In the genomic region with DNA sequence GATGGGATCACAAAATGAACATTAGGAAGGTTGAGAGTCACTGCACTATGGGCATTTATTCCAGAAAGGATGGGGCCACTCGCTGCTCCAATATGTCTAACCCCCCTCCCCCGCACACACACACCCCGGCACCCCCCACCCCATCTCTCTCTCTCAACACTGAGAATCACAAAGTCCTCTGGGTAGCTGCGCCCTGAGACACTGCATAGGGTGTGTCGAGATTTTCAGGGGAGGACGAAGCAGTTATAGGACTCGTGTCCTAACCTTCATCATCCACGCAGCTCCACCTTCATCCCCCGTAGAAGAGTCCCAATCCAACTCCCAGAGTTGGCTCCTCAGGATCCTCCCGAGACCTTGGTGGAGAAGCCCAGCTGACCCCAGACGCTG, we compare ENCODE assay signal across 8 mouse cellular contexts. TPM values are rescaled to one million over a fixed set of nuclear protein-coding genes. Genes with fewer than 3 reads are reported as not detected.
DNase-seq lines count a peak whose midpoint lies in the region; ATAC-seq and TF ChIP-seq lines count a peak whose summit lies in the region.

No protein-coding gene starts in this region.

- peak overlapping the region; percentile 96 for H3K4me3 ChIP-seq in lung, adult 2 months (replicated peaks; ENCODE audit: extremely low read depth, low read depth, low read length)
- H3K4me3 ChIP-seq in embryonic fibroblast, embryonic 13.5 days (ENCODE audit: insufficient read depth, low read length): peak overlapping the region; percentile 70
- H3K4me3 ChIP-seq in limb, embryonic 11.5 days (ENCODE audit: low read depth, low read length): peak overlapping the region; percentile 80
- H3K4me3 ChIP-seq in neural tube, embryonic 14.5 days (ENCODE audit: low read depth, low read length): peak overlapping the region; percentile 44

- H3K4me1 ChIP-seq in lung, adult 2 months (ENCODE audit: control insufficient read depth, insufficient read depth, low read length): peaks cover 6% of the 10 kb centered on the region; the same call in 1 of the 2 replicates
- peaks cover 5% of the 10 kb centered on the region; the same call in 1 of the 2 replicates for H3K4me1 ChIP-seq in embryonic fibroblast, embryonic 13.5 days (ENCODE audit: control insufficient read depth, insufficient read depth, low read length)
- peaks cover 4% of the 10 kb centered on the region for H3K4me1 ChIP-seq in limb, embryonic 11.5 days (ENCODE audit: control insufficient read depth, insufficient read depth, low read length)
- peaks cover 12% of the 10 kb centered on the region for H3K4me1 ChIP-seq in neural tube, embryonic 14.5 days (ENCODE audit: control insufficient read depth, insufficient read depth, low read length)

- no peaks in the 10 kb centered on the region for H3K9me3 ChIP-seq in limb, embryonic 11.5 days (ENCODE audit: control insufficient read depth, low read length)
- no peaks in the 10 kb centered on the region for H3K9me3 ChIP-seq in neural tube, embryonic 14.5 days (ENCODE audit: control insufficient read depth, low read length)

- H3K9ac ChIP-seq in limb, embryonic 11.5 days (ENCODE audit: low read length): peak overlapping the region; percentile 84
- H3K9ac ChIP-seq in neural tube, embryonic 14.5 days (replicated peaks; ENCODE audit: low read depth, low read length): peak overlapping the region; percentile 58

- H3K4me2 ChIP-seq in limb, embryonic 11.5 days (ENCODE audit: low read depth, severe bottlenecking): peak overlapping the region; percentile 53
- peak overlapping the region; percentile 76 for H3K4me2 ChIP-seq in neural tube, embryonic 14.5 days (ENCODE audit: low read depth, low read length)

- TF ChIP-seq CTCF in lung, adult 2 months (IDR thresholded peaks at IDR 0.05; ENCODE audit: insufficient read depth, low read length): no peak
- no peak for TF ChIP-seq CTCF in embryonic fibroblast, embryonic 13.5 days (IDR thresholded peaks at IDR 0.05; ENCODE audit: borderline replicate concordance, insufficient read depth, low read length)

- DNase-seq in lung, adult 2 months: no peak
- DNase-seq in lung, postnatal 25 days (ENCODE audit: low spot score): no peak
- DNase-seq in limb, embryonic 11.5 days (ENCODE audit: low spot score): no peak
- no peak for DNase-seq in adrenal gland, adult 2 months
- DNase-seq in right cerebral cortex, adult 2 months (ENCODE audit: low spot score in 2 of 2): no peak

- no peak for TF ChIP-seq POLR2A in lung, adult 2 months (IDR thresholded peaks at IDR 0.05; ENCODE audit: borderline replicate concordance, extremely low read depth, low read depth, low read length)
- TF ChIP-seq POLR2A in embryonic fibroblast, embryonic 13.5 days (IDR thresholded peaks at IDR 0.05; ENCODE audit: low read depth, low read length): no peak

- no peaks in the 10 kb centered on the region for H3K36me3 ChIP-seq in limb, embryonic 11.5 days (ENCODE audit: control insufficient read depth, insufficient read depth, low read length)
- H3K36me3 ChIP-seq in neural tube, embryonic 14.5 days (ENCODE audit: control insufficient read depth, insufficient read depth, low read length): no peaks in the 10 kb centered on the region

- H3K27ac ChIP-seq in embryonic fibroblast, embryonic 13.5 days (ENCODE audit: insufficient read depth, low read length): peak overlapping the region; percentile 24; the same call in 1 of the 2 replicates
- H3K27ac ChIP-seq in limb, embryonic 11.5 days (replicated peaks; ENCODE audit: low read depth, low read length): peak overlapping the region; percentile 52
- peak overlapping the region; percentile 81 for H3K27ac ChIP-seq in neural tube, embryonic 14.5 days (ENCODE audit: low read depth, low read length)

- WGBS in lung, adult 2 months: 2% methylated on average over 11 of the region's 11 CpGs
- 4% methylated on average over 11 of the region's 11 CpGs for WGBS in limb, embryonic 11.5 days
- WGBS in neural tube, embryonic 14.5 days: 4% methylated on average over 11 of the region's 11 CpGs

- no peaks in the 10 kb centered on the region for H3K27me3 ChIP-seq in limb, embryonic 11.5 days (ENCODE audit: control insufficient read depth, insufficient read depth, low read length)
- no peaks in the 10 kb centered on the region for H3K27me3 ChIP-seq in neural tube, embryonic 14.5 days (ENCODE audit: control insufficient read depth, insufficient read depth, low read length)

- ATAC-seq in limb, embryonic 11.5 days (ENCODE audit: insufficient number of reproducible peaks, low FRiP score, low TSS enrichment, low read depth): no peak
- 0 out of 2 replicates have a peak, but pooled peaks have one; percentile 44 for ATAC-seq in neural tube, embryonic 14.5 days (ENCODE audit: low read depth)
- no peak; the same call in 1 of the 2 replicates for ATAC-seq in granulocyte monocyte progenitor cell, adult 5-6 weeks (replicated peaks; ENCODE audit: poor library complexity, severe bottlenecking)

RNA-seq across cellular contexts. Expression of a gene that starts 0.6 kb away (rescaled TPM):
- 0.88 and 1.7 TPM in 2 replicates for polyA plus RNA-seq in lung, adult 2 months (2012; rRNA removed)
- 9.1 and 10.7 TPM in 2 replicates for polyA plus RNA-seq in embryonic fibroblast, embryonic 13.5 days (2011; ENCODE audit: insufficient read length, low read depth, missing spikeins)
- polyA plus RNA-seq in limb, embryonic 11.5 days (2014; fragmentation: Nextera tagmentation; extraction: Ambion mirVana): 8.4 and 9.8 TPM in 2 replicates
- polyA plus RNA-seq in neural tube, embryonic 14.5 days (2014; fragmentation: Nextera tagmentation; extraction: Ambion mirVana): 9.5 and 11.7 TPM in 2 replicates
- 1 to 10 TPM; 7.4 to 8.4 TPM for total RNA-seq in adrenal gland, adult 2 months (2021)
- polyA plus RNA-seq in adrenal gland, adult 2 months (2012; rRNA removed): 0.33 and 0.43 TPM in 2 replicates
- total RNA-seq in granulocyte monocyte progenitor cell, adult 5-6 weeks (2014; fragmentation: Nextera tagmentation): 2.3 and 6.2 TPM in 2 replicates
- 2.5 and 5.9 TPM in 2 replicates for total RNA-seq in granulocyte monocyte progenitor cell, adult 5-6 weeks (2017)

RNA-seq across cellular contexts. Expression of a gene that starts 26.3 kb away (rescaled TPM):
- polyA plus RNA-seq in lung, adult 2 months (2012; rRNA removed): 0.26 and 0.57 TPM in 2 replicates
- not detected in 2 replicates for polyA plus RNA-seq in embryonic fibroblast, embryonic 13.5 days (2011; ENCODE audit: insufficient read length, low read depth, missing spikeins)
- polyA plus RNA-seq in limb, embryonic 11.5 days (2014; fragmentation: Nextera tagmentation; extraction: Ambion mirVana): 0.09 TPM in 1 of 2 replicates, not detected in the other
- polyA plus RNA-seq in neural tube, embryonic 14.5 days (2014; fragmentation: Nextera tagmentation; extraction: Ambion mirVana): not detected in 2 replicates
- 10 to 100 TPM in 1 of 2 experiments, 1 to 10 TPM in 1; 6.6 to 14.1 TPM for total RNA-seq in adrenal gland, adult 2 months (2021)
- polyA plus RNA-seq in adrenal gland, adult 2 months (2012; rRNA removed): 12.9 and 17.9 TPM in 2 replicates
- total RNA-seq in granulocyte monocyte progenitor cell, adult 5-6 weeks (2014; fragmentation: Nextera tagmentation): not detected in 2 replicates
- not detected in 2 replicates for total RNA-seq in granulocyte monocyte progenitor cell, adult 5-6 weeks (2017)

RNA-seq across cellular contexts. Expression of a gene that starts 56.4 kb away (rescaled TPM):
- polyA plus RNA-seq in lung, adult 2 months (2012; rRNA removed): 40.4 and 51.4 TPM in 2 replicates
- polyA plus RNA-seq in embryonic fibroblast, embryonic 13.5 days (2011; ENCODE audit: insufficient read length, low read depth, missing spikeins): 10.0 and 14.2 TPM in 2 replicates
- polyA plus RNA-seq in limb, embryonic 11.5 days (2014; fragmentation: Nextera tagmentation; extraction: Ambion mirVana): 2.7 and 4.1 TPM in 2 replicates
- polyA plus RNA-seq in neural tube, embryonic 14.5 days (2014; fragmentation: Nextera tagmentation; extraction: Ambion mirVana): 6.9 and 9.4 TPM in 2 replicates
- total RNA-seq in adrenal gland, adult 2 months (2021): 10 to 100 TPM; 55.3 to 71.1 TPM
- 80.1 and 92.0 TPM in 2 replicates for polyA plus RNA-seq in adrenal gland, adult 2 months (2012; rRNA removed)
- 10.3 and 15.2 TPM in 2 replicates for total RNA-seq in granulocyte monocyte progenitor cell, adult 5-6 weeks (2014; fragmentation: Nextera tagmentation)
- 8.5 and 12.9 TPM in 2 replicates for total RNA-seq in granulocyte monocyte progenitor cell, adult 5-6 weeks (2017)

Comparison
In these comparisons a context has a peak if more than half of its experiments do, and no peak if none do; other contexts are left out.
1. H3K4me3 ChIP-seq: peak in every context shown above with its lines; median percentile 96 in lung, adult 2 months; 80 in limb, embryonic 11.5 days; 70 in embryonic fibroblast, embryonic 13.5 days; 44 in neural tube, embryonic 14.5 days.
2. H3K27ac ChIP-seq: peak in every context shown above with its lines; median percentile 81 in neural tube, embryonic 14.5 days; 52 in limb, embryonic 11.5 days; 24 in embryonic fibroblast, embryonic 13.5 days.